Mouse (Mus musculus) spleen, postnatal 4 days (tissue): ENCODE results near the gene Gm20834.
"Not testable (repeated sequence)": the region's sequence is repeated elsewhere in the genome, so short reads cannot be mapped to it uniquely, and the experiment has no call there.

ENCODE experiments used
- DNase-seq, 2 experiments: peaks; one replicate each; pipeline ENCODE4 v3.0.0; 2022; ENCODE audit warnings: low spot score in 2 of 2

Gene Gm20834

DNA sequence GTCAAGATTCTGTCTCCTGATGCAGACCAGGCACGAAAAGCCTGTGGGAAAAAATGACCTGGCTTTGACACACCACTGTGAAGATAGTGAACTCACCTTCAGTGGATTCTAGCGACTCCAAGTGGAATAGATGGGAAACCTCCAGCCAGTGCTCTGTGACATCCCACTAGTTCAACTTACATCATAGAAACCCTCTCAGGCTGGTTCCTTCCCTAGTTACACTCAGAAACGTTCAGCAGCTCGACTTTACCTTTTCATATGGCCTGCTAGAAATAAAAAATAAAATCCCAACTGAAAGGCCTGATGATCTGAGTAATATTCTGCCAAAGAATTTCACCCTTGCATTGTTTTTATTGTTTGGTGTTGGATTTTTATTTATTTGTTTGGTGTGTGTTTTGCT lies at the start of gene Gm20834:
Gene Gm20834 (minus strand): TSS at position 101 of the 400 bp plus-strand sequence.
- DNase-seq: not testable (repeated sequence)
